Comparison of ENCODE assay signal across 8 mouse cellular contexts in genomic region chr1:120120141-120120968, GRCm38 (mm10). TPM values are rescaled to one million over a fixed set of nuclear protein-coding genes. Genes with fewer than 3 reads are reported as not detected.
DNase-seq lines count a peak whose midpoint lies in the region; ATAC-seq and TF ChIP-seq lines count a peak whose summit lies in the region.

No protein-coding gene starts in this region.

- TF ChIP-seq CTCF in intestine, postnatal 0 days (IDR thresholded peaks at IDR 0.05; ENCODE audit: low read depth): no peak
- 0 out of 2 replicates have a peak, but pooled peaks have one; percentile 15 for TF ChIP-seq CTCF in liver, embryonic 14.5 days (IDR thresholded peaks at IDR 0.05; ENCODE audit: low read depth)

- peak overlapping the region; percentile 91 for H3K27ac ChIP-seq in intestine, postnatal 0 days (ENCODE audit: low read depth, low read length)
- H3K27ac ChIP-seq in liver, embryonic 14.5 days: peak overlapping the region; percentile 76
- H3K27ac ChIP-seq in neural tube, embryonic 13.5 days (replicated peaks): peak overlapping the region; percentile 90

- peaks cover 16% of the 10 kb centered on the region for H3K36me3 ChIP-seq in intestine, postnatal 0 days (ENCODE audit: control insufficient read depth, insufficient read depth)
- H3K36me3 ChIP-seq in liver, embryonic 14.5 days (replicated peaks; ENCODE audit: control insufficient read depth, insufficient read depth, low read depth): peaks cover 11% of the 10 kb centered on the region
- peaks cover 5% of the 10 kb centered on the region; the same call in 1 of the 2 replicates for H3K36me3 ChIP-seq in neural tube, embryonic 13.5 days

- TF ChIP-seq EP300 in liver, embryonic 14.5 days (IDR thresholded peaks at IDR 0.05; ENCODE audit: low read depth): no peak

- peak; percentile 65 for DNase-seq in 3T3-L1 (ENCODE audit: low read depth, low spot score)
- peak; percentile 58 for DNase-seq in R1 (ENCODE audit: low read depth, low spot score)
- peak; percentile 78 for DNase-seq in embryo, embryonic 10.5 days (ENCODE audit: low spot score)
- DNase-seq in liver, embryonic 14.5 days (ENCODE audit: low read depth in 3 of 3, low spot score in 3 of 3): peak in 2 of 3 experiments; percentile 37
- no peak for DNase-seq in spleen, adult 12 weeks (ENCODE audit: low spot score)

- H3K4me1 ChIP-seq in intestine, postnatal 0 days (replicated peaks; ENCODE audit: control insufficient read depth, insufficient read depth, low read length): 0 out of 2 replicates have a peak, but pooled peaks cover 9% of the 10 kb centered on the region
- peaks cover 4 to 19% of the 10 kb centered on the region in 2 experiments for H3K4me1 ChIP-seq in liver, embryonic 14.5 days (replicated peaks; ENCODE audit: control insufficient read depth in 2 of 2, insufficient read depth in 2 of 2, low read length in 1 of 2)
- peaks cover 55% of the 10 kb centered on the region for H3K4me1 ChIP-seq in neural tube, embryonic 13.5 days (replicated peaks)

- WGBS in intestine, postnatal 0 days: 2% methylated on average over 24 of the region's 24 CpGs
- 8% methylated on average over 24 of the region's 24 CpGs for WGBS in liver, embryonic 14.5 days (ENCODE audit: insufficient replicate concordance)
- WGBS in neural tube, embryonic 13.5 days: 6% methylated on average over 24 of the region's 24 CpGs

- H3K9me3 ChIP-seq in intestine, postnatal 0 days (ENCODE audit: control insufficient read depth): no peaks in the 10 kb centered on the region
- H3K9me3 ChIP-seq in liver, embryonic 14.5 days (ENCODE audit: control insufficient read depth, low read length): no peaks in the 10 kb centered on the region
- no peaks in the 10 kb centered on the region for H3K9me3 ChIP-seq in neural tube, embryonic 13.5 days

- peak overlapping the region; percentile 49 for H3K4me3 ChIP-seq in intestine, postnatal 0 days (ENCODE audit: low read depth, low read length)
- peak overlapping the region; percentile 75 to 81 for H3K4me3 ChIP-seq in liver, embryonic 14.5 days (ENCODE audit: insufficient read depth in 1 of 2, low read depth in 2 of 2, low read length in 2 of 2)
- peak overlapping the region; percentile 70 for H3K4me3 ChIP-seq in neural tube, embryonic 13.5 days

- peak; percentile 29 for ATAC-seq in granulocyte monocyte progenitor cell, adult 5-6 weeks (replicated peaks; ENCODE audit: poor library complexity, severe bottlenecking)
- peak; percentile 53 for ATAC-seq in intestine, postnatal 0 days
- peak; percentile 58 for ATAC-seq in liver, embryonic 14.5 days (ENCODE audit: insufficient read depth)
- peak; percentile 41 for ATAC-seq in neural tube, embryonic 13.5 days (ENCODE audit: low read depth)

- peak overlapping the region; percentile 46 for H3K9ac ChIP-seq in intestine, postnatal 0 days (ENCODE audit: low read depth, low read length)
- peak overlapping the region; percentile 76 for H3K9ac ChIP-seq in liver, embryonic 14.5 days (replicated peaks)
- H3K9ac ChIP-seq in neural tube, embryonic 13.5 days: peak overlapping the region; percentile 88

- H3K4me2 ChIP-seq in intestine, postnatal 0 days (replicated peaks; ENCODE audit: low read depth): peak overlapping the region; percentile 74
- H3K4me2 ChIP-seq in liver, embryonic 14.5 days (ENCODE audit: low read depth): peak overlapping the region; percentile 98
- peak overlapping the region; percentile 85 for H3K4me2 ChIP-seq in neural tube, embryonic 13.5 days

- no peaks in the 10 kb centered on the region for H3K27me3 ChIP-seq in intestine, postnatal 0 days (replicated peaks; ENCODE audit: control insufficient read depth, insufficient read depth, low read length)
- H3K27me3 ChIP-seq in liver, embryonic 14.5 days (ENCODE audit: control insufficient read depth, insufficient read depth, low read length): no peaks in the 10 kb centered on the region
- no peaks in the 10 kb centered on the region for H3K27me3 ChIP-seq in neural tube, embryonic 13.5 days

RNA-seq across cellular contexts. Expression of gene Dbi, which starts 0.5 kb away (rescaled TPM):
- total RNA-seq in granulocyte monocyte progenitor cell, adult 5-6 weeks (2014; fragmentation: Nextera tagmentation): 410 and 536 TPM in 2 replicates
- 307 and 413 TPM in 2 replicates for total RNA-seq in granulocyte monocyte progenitor cell, adult 5-6 weeks (2017)
- polyA plus RNA-seq in intestine, postnatal 0 days (2015; fragmentation: Nextera tagmentation; extraction: Ambion mirVana): 3,066 and 3,164 TPM in 2 replicates
- 208 and 340 TPM in 2 replicates for polyA plus RNA-seq in liver, embryonic 14.5 days (2012; rRNA removed)
- polyA plus RNA-seq in liver, embryonic 14.5 days (2014; fragmentation: Nextera tagmentation; extraction: Ambion mirVana): 633 and 662 TPM in 2 replicates
- polyA plus RNA-seq in neural tube, embryonic 13.5 days (2015; fragmentation: Nextera tagmentation; extraction: Ambion mirVana): 2,051 and 2,328 TPM in 2 replicates

RNA-seq across cellular contexts. Expression of gene 3110009E18Rik, which starts 0.6 kb away (rescaled TPM):
- 11.4 and 12.2 TPM in 2 replicates for total RNA-seq in granulocyte monocyte progenitor cell, adult 5-6 weeks (2014; fragmentation: Nextera tagmentation)
- 2.2 and 4.5 TPM in 2 replicates for total RNA-seq in granulocyte monocyte progenitor cell, adult 5-6 weeks (2017)
- 8.2 and 8.7 TPM in 2 replicates for polyA plus RNA-seq in intestine, postnatal 0 days (2015; fragmentation: Nextera tagmentation; extraction: Ambion mirVana)
- polyA plus RNA-seq in liver, embryonic 14.5 days (2012; rRNA removed): 1.9 and 3.5 TPM in 2 replicates
- polyA plus RNA-seq in liver, embryonic 14.5 days (2014; fragmentation: Nextera tagmentation; extraction: Ambion mirVana): 9.6 and 10.4 TPM in 2 replicates
- polyA plus RNA-seq in neural tube, embryonic 13.5 days (2015; fragmentation: Nextera tagmentation; extraction: Ambion mirVana): 17.6 and 20.9 TPM in 2 replicates

RNA-seq across cellular contexts. Expression of gene Tmem37, which starts 46.5 kb away (rescaled TPM):
- total RNA-seq in granulocyte monocyte progenitor cell, adult 5-6 weeks (2014; fragmentation: Nextera tagmentation): 1.3 TPM in 1 of 2 replicates, not detected in the other
- 0.65 TPM in 1 of 2 replicates, not detected in the other for total RNA-seq in granulocyte monocyte progenitor cell, adult 5-6 weeks (2017)
- 593 and 673 TPM in 2 replicates for polyA plus RNA-seq in intestine, postnatal 0 days (2015; fragmentation: Nextera tagmentation; extraction: Ambion mirVana)
- 31.1 and 39.5 TPM in 2 replicates for polyA plus RNA-seq in liver, embryonic 14.5 days (2012; rRNA removed)
- 73.9 and 75.7 TPM in 2 replicates for polyA plus RNA-seq in liver, embryonic 14.5 days (2014; fragmentation: Nextera tagmentation; extraction: Ambion mirVana)
- polyA plus RNA-seq in neural tube, embryonic 13.5 days (2015; fragmentation: Nextera tagmentation; extraction: Ambion mirVana): 7.7 and 9.8 TPM in 2 replicates
